Mouse (Mus musculus) brown adipose tissue, adult 24 weeks (tissue): ENCODE measurements around the gene H3f3b. TPM values are rescaled to one million over a fixed set of nuclear protein-coding genes. Genes with fewer than 3 reads are reported as not detected.
A peak's percentile ranks its signal among the peaks of the same experiment; 100 is the strongest.
"Not testable (repeated sequence)": the region's sequence is repeated elsewhere in the genome, so short reads cannot be mapped to it uniquely, and the experiment has no call there.

Source experiments
- H3K27ac ChIP-seq: fragments of 200-500 bp; replicated peaks from 2 replicates; pipeline ENCODE4 v1.5.1; 2012; ENCODE audit warnings: low read depth, mild to moderate bottlenecking, low read length
- H3K4me1 ChIP-seq: fragments of 200-500 bp; 2 replicates; pipeline ENCODE4 v1.6.1; 2012; ENCODE audit warnings: low read length, mixed read lengths; ENCODE audit not compliant: control insufficient read depth, insufficient read depth, insufficient read length
- H3K4me3 ChIP-seq: fragments of 200-500 bp; 2 replicates; pipeline ENCODE4 v1.5.1; 2012; ENCODE audit warnings: low read depth, mild to moderate bottlenecking, low read length, moderate library complexity; ENCODE audit not compliant: insufficient read depth
- polyA plus RNA-seq: library from polyadenylated mRNA; stranded (reverse); fragments of >200 nt; gene quantifications from 2 replicates; pipeline ENCODE4 v1.2.4, GENCODE M21; 2012; ENCODE audit not compliant: missing spikeins, insufficient read depth, insufficient read length

H3f3b gene
- polyA plus RNA-seq, 1 experiment: 85.7 TPM

DNA sequence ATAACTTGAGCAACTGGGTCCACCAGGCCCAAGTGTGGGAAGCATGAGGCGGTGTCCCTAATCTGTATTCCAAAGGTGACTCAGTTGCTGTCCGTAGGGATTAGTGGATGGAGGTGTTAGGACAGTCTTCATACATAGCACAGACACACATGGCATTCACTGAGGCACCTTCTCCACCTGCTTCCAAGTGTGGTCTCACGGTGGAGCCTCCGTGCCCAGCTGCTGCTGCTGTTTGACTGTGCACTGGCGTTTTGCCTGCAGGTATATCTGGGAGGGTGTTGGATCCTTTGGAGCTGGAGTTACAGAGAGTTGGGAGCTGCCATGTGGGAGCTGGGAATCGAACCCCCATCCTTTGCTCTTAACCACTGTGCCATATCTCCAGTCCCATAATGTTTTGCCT, 6.8 kb upstream of the H3f3b start:
- Histone ChIP-seq H3K27ac (no peak overlapping the region), H3K4me1 (peaks cover 3% of the 10 kb centered on the region), H3K4me3 (no peak overlapping the region)

DNA sequence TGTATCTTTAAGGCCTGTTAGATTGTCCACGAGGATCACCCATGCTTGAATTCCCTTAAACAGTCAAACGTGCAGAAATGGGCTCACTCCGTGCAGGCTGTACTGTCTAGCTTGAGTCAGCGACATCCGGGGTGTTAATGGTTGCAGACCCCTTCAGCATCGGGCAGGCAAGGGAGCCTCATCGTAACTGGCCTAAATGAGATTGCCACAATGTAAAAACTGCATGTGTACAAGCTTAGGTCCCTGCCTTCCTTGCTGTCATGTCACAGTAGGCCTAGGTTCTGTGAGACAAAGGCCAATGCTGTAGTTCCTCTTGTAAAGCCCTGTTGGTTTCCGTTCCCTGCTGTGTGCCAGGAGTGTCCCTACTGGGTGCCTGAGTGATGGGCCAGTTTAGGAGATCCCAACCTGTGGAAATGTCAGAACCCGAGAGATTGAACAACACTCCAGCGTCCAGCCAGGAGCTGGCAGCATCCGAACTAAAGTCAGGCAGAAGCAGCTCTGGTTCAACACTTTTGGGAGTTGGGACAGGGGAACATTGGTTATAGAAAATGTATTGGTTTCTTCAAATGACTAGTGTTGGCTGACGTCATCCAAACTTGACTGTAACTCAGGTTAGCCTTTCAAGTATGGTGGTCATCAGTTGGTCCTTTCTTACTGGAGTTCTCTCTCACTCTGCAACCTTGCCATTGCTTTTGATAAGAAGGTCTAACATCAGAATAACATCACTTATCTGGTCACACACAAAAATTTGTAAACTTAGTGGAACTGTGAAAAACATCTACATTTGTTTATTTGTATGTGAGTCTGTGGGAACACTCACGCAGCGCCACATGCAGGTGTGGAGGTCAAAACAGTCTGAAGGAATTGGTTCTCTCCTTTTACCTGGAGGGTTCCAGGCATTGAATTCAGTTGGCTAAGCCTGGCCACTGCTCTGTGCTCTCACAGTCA, 3.4 kb upstream of the H3f3b start:
- Histone ChIP-seq H3K27ac (peak overlapping the region; percentile 93), H3K4me3 (peak overlapping the region; percentile 72), H3K4me1 (peaks cover 3% of the 10 kb centered on the region; the same call in 1 of the 2 replicates)

- H3K4me3 ChIP-seq: peak within 1 kb of the TSS; percentile 72
- H3K4me1 ChIP-seq: peaks cover 3% of the 10 kb centered on the region; the same call in 1 of the 2 replicates
- H3K27ac ChIP-seq: peak within 1 kb of the TSS; percentile 93
Measured at GRCm38 (mm10) chr11:116030088-116030897, 2.5 kb upstream of the H3f3b start, which contains the start of gene Unk. TSS of gene Unk (plus strand) at chr11:116030322.

GRCm38 (mm10) chr11:116029086-116029865, 1.5 kb upstream of the H3f3b start:
- H3K27ac ChIP-seq: no peak overlapping the region
- H3K4me3 ChIP-seq: no peak overlapping the region
- H3K4me1 ChIP-seq: peaks cover 3% of the 10 kb centered on the region; the same call in 1 of the 2 replicates

- Histone ChIP-seq H3K4me3 (no peak overlapping the region), H3K4me1 (peaks cover 3% of the 10 kb centered on the region; the same call in 1 of the 2 replicates), H3K27ac (no peak overlapping the region)
Measured at GRCm38 (mm10) chr11:116028177-116028865, 559 bp upstream of the H3f3b start.

DNA sequence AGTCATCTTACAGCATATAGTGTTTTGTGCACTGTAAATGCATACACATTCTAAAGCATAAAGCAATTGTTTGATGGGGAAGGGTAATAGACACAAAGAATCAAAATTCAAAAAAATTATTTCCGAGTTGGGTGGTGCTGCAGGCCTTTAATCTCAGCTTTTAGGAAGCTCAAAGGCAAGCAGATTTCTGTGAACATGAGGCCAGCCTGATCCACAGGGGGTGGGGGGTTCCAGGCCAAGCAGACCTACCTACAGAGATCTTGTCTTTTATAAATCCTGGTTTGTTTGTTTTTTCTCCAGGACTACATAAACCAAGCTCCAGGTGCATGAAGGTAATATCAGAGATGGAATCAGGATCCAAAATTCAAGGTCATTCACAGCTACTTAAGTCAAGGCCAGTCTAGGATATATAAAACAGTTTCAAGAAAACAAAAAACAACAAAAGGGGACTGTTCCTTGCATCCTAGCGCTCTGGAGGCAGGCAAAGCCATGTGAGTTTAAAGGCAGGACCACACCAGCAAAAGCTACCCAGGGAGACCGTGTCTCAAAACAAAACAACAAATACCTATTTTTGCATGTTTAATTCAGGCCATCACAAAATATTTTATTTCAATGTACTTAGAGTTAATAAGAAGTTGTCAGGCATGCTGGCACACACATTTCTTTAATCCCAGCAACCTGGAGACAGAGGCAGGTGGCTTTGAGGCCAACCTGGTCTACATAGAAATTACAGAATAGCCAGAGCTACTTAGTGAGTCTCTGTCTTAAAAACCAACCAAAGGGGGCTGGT, 2.5 kb downstream of the H3f3b start:
- no peaks in the 10 kb centered on the region for H3K4me1 ChIP-seq
- H3K4me3 ChIP-seq: no peak overlapping the region
- no peak overlapping the region for H3K27ac ChIP-seq

- Histone ChIP-seq H3K4me1 (no peaks in the 10 kb centered on the region), H3K27ac (peak overlapping the region; percentile 93), H3K4me3 (peak overlapping the region; percentile 81)
Measured at GRCm38 (mm10) chr11:116024356-116024808, 3.4 kb downstream of the H3f3b start.

DNA sequence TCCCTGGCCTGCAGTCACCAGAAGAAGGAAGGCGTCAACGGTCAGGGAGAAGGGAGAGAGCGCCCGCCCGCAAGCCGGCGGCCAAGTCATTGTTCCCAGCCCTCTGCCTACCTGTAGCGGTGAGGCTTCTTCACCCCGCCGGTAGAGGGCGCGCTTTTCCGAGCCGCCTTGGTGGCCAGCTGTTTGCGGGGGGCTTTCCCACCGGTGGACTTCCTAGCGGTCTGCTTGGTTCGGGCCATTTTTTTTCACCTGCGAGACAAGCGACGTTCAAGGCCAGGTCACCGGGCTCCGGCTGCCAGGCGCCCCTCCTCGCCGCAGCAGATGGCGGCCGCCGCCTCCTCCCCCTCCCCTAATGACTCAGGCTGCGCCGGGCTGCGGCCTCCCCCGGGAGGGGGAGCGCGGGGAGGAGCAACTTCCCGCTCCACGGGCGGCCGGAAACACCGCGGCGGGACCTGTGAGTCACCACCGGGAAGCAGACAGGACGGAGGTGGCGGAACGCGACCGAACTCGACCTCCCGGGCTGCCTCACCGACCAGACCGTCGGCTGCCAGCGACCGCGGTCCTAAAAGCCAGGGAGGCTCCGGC, 3.9 kb downstream of the H3f3b start:
- peak overlapping the region; percentile 93 for H3K27ac ChIP-seq
- no peaks in the 10 kb centered on the region for H3K4me1 ChIP-seq
- H3K4me3 ChIP-seq: peak overlapping the region; percentile 81

- Histone ChIP-seq H3K4me3 (peak overlapping the region; percentile 81), H3K27ac (peak overlapping the region; percentile 93)
- not testable (repeated sequence) for H3K4me1 ChIP-seq
Measured at GRCm38 (mm10) chr11:116023074-116023770, 4.5 kb downstream of the H3f3b start.

DNA sequence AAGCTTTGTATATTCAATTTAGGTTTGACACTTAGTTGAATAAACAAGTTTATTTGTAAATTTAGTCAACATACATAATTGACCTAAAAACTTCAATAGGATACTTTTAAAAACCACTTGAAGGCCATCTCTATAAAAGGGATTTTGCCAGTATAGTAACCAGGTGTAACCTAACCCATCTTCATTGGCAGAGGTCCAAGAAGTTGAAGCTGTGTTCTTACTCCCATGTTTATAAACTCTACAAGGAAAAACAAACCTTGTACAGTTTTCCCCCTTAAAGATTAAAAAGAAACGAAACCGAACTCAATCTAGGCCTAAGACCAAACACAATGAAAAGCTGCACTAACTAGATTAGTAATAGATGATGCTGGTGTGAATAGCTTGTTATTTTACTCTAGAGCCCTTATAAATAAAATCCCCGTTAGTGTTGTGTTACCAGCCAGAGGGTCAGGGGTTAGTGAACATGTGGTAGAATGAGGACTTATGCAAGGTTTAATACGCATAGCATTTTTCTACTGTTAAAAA, 5.4 kb downstream of the H3f3b start:
- no peaks in the 10 kb centered on the region for H3K4me1 ChIP-seq
- no peak overlapping the region for H3K4me3 ChIP-seq
- no peak overlapping the region for H3K27ac ChIP-seq

DNA sequence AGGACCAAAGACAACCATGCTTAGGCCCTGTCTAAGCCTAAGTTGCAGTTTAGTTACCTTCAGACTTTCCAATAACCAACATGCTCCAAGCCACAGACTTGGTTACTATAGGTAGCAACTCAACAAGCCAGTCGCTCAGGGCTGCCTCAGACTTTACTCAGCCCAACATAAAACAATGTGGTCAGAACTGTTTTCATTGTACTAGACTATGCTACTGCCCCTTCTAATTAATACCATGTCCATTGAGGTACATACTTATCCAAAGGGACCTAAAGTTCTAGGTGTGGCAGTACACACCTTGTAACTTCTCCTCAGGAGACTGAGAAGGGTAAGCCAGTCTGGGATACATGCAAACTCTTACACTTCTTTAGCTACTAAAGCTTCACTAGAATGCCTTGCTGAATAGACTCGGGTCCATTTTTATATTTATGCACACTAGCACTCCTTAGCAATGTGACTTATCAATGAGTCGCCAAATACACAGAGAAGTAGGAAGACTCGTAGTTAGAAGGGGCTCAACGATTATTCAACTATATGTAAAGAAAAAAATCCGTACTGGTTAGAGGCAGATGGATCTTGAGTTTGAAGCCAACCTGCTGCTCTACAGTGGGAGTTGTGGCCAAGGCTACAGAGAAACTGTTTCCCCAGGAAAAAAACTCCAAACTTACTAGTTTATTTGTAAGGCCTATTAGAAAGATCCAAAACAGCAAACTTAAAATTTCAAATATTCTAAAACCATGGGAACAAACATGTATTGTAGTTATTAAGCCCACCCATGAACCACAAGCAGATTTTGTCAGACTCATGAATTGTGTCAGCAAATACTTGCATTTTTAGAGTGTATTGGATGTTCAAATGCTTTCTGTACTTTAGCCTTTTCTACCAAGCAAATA, 6.2 kb downstream of the H3f3b start:
- Histone ChIP-seq H3K27ac (no peak overlapping the region), H3K4me3 (no peak overlapping the region), H3K4me1 (no peaks in the 10 kb centered on the region)

- Histone ChIP-seq H3K27ac (no peak overlapping the region), H3K4me1 (no peaks in the 10 kb centered on the region), H3K4me3 (no peak overlapping the region)
Measured at GRCm38 (mm10) chr11:116020519-116020922, 7.2 kb downstream of the H3f3b start.
